Mouse (Mus musculus): ENCODE results near the gene Agk. TPM values are rescaled to one million over a fixed set of nuclear protein-coding genes. Genes with fewer than 3 reads are reported as not detected.

Gene Agk
- polyA plus RNA-seq, 1 experiment from 2014 or later: 9.6 TPM

GRCm38 (mm10) chr6:40402031-40402430 lies 77.1 kb downstream of the Agk start:
- H3K4me1 ChIP-seq (ENCODE audit: insufficient read depth): no peaks in the 10 kb centered on the region
- 78% methylated on average over 2 of the region's 2 CpGs for WGBS (ENCODE audit: insufficient replicate concordance)
- TF ChIP-seq CTCF (IDR thresholded peaks at IDR 0.05; ENCODE audit: low read depth): no peak
- TF ChIP-seq EP300 (IDR thresholded peaks at IDR 0.05; ENCODE audit: low read depth): no peak
- DNase-seq: no peak
- no peaks in the 10 kb centered on the region for H3K9me3 ChIP-seq (ENCODE audit: low read length)
- no peak overlapping the region for H3K9ac ChIP-seq (replicated peaks)
- H3K27ac ChIP-seq (ENCODE audit: low read depth): no peak overlapping the region
- no peak overlapping the region for H3K4me2 ChIP-seq (ENCODE audit: low read depth, low read length)
- ATAC-seq: no peak
- no peaks in the 10 kb centered on the region for H3K27me3 ChIP-seq (ENCODE audit: insufficient read depth, low read length)
- no peak overlapping the region for H3K4me3 ChIP-seq (ENCODE audit: low read depth, low read length)
- H3K36me3 ChIP-seq (replicated peaks; ENCODE audit: insufficient read depth, low read length): peaks cover 36% of the 10 kb centered on the region

GRCm38 (mm10) chr6:40403640-40404285 lies 78.8 kb downstream of the Agk start:
- 76% methylated on average over 4 of the region's 4 CpGs for WGBS (ENCODE audit: insufficient replicate concordance)
- DNase-seq: no peak
- ATAC-seq: no peak
- peaks cover 34% of the 10 kb centered on the region for H3K36me3 ChIP-seq (replicated peaks; ENCODE audit: insufficient read depth, low read length)
- H3K9ac ChIP-seq (replicated peaks): no peak overlapping the region
- H3K4me2 ChIP-seq (ENCODE audit: low read depth, low read length): no peak overlapping the region
- no peak overlapping the region for H3K4me3 ChIP-seq (ENCODE audit: low read depth, low read length)
- TF ChIP-seq EP300 (IDR thresholded peaks at IDR 0.05; ENCODE audit: low read depth): no peak
- TF ChIP-seq CTCF (IDR thresholded peaks at IDR 0.05; ENCODE audit: low read depth): no peak
- H3K27me3 ChIP-seq (ENCODE audit: insufficient read depth, low read length): no peaks in the 10 kb centered on the region
- H3K27ac ChIP-seq (ENCODE audit: low read depth): no peak overlapping the region
- no peaks in the 10 kb centered on the region for H3K4me1 ChIP-seq (ENCODE audit: insufficient read depth)
- H3K9me3 ChIP-seq (ENCODE audit: low read length): no peaks in the 10 kb centered on the region

DNA sequence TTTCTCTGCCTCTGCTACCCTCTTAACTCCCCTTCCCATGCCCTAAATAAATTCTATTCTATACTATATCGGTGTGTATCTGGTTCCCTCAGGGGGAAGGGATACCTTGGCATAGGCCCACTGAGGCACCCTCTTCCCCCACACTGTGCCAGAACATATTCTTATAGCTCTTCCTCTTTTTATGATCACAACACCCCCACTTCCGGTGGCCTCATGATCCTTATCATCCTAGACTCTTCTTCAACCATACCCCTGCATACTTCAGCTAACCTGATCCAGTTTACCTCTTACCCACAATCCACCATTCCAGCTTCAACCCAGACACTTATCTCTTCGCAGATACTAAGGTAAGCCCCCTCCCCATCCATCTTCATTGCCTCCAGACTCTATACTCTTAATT lies 86.1 kb downstream of the Agk start:
- WGBS (ENCODE audit: insufficient replicate concordance): 77% methylated on average over 3 of the region's 3 CpGs

DNA sequence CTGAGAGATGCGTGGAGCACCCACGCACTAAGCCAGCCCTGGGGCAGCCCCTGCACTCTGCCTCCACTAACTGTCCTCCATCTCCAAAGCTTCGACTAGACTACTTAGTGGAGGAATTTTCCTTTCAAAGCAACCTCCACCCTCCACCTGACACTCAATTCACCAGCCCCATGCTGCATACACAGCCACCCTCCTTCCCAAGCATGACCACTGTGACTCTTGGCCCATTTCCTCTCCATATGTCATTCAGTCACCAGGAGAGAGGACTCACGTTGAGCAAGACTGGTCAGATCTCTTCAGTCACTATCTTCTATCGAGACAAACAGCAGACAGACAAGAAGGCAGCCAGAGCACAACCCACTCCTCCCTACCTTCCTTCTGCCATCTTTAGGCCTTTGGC lies 88.1 kb downstream of the Agk start:
- Histone ChIP-seq H3K4me3 (ENCODE audit: low read depth, low read length) (no peak overlapping the region), H3K9ac (replicated peaks) (no peak overlapping the region), H3K9me3 (ENCODE audit: low read length) (no peaks in the 10 kb centered on the region), H3K36me3 (replicated peaks; ENCODE audit: insufficient read depth, low read length) (peaks cover under 1% of the 10 kb centered on the region), H3K27ac (ENCODE audit: low read depth) (no peak overlapping the region), H3K4me2 (ENCODE audit: low read depth, low read length) (no peak overlapping the region), H3K4me1 (ENCODE audit: insufficient read depth) (no peaks in the 10 kb centered on the region), H3K27me3 (ENCODE audit: insufficient read depth, low read length) (no peaks in the 10 kb centered on the region)
- 68% methylated on average over 5 of the region's 5 CpGs for WGBS (ENCODE audit: insufficient replicate concordance)
- DNase-seq: no peak
- no peak for ATAC-seq
- TF ChIP-seq CTCF (IDR thresholded peaks at IDR 0.05; ENCODE audit: low read depth): no peak
- no peak for TF ChIP-seq EP300 (IDR thresholded peaks at IDR 0.05; ENCODE audit: low read depth)

More for the DNA sequence above, 86.1 kb downstream of the Agk start:
- Histone ChIP-seq H3K4me3 (ENCODE audit: low read depth, low read length) (no peak overlapping the region), H3K27me3 (ENCODE audit: insufficient read depth, low read length) (no peaks in the 10 kb centered on the region), H3K9ac (replicated peaks) (no peak overlapping the region), H3K4me1 (ENCODE audit: insufficient read depth) (no peaks in the 10 kb centered on the region), H3K27ac (ENCODE audit: low read depth) (no peak overlapping the region), H3K4me2 (ENCODE audit: low read depth, low read length) (no peak overlapping the region), H3K36me3 (replicated peaks; ENCODE audit: insufficient read depth, low read length) (peaks cover 14% of the 10 kb centered on the region), H3K9me3 (ENCODE audit: low read length) (no peaks in the 10 kb centered on the region)
- TF ChIP-seq EP300 (IDR thresholded peaks at IDR 0.05; ENCODE audit: low read depth) (no peak), CTCF (IDR thresholded peaks at IDR 0.05; ENCODE audit: low read depth) (no peak)
- no peak for DNase-seq
- ATAC-seq: no peak

GRCm38 (mm10) chr6:40413565-40413964 lies 88.6 kb downstream of the Agk start:
- ATAC-seq (no peak), DNase-seq (no peak)
- no peak overlapping the region for H3K27ac ChIP-seq (ENCODE audit: low read depth)
- H3K4me2 ChIP-seq (ENCODE audit: low read depth, low read length): no peak overlapping the region
- TF ChIP-seq EP300 (IDR thresholded peaks at IDR 0.05; ENCODE audit: low read depth): no peak
- TF ChIP-seq CTCF (IDR thresholded peaks at IDR 0.05; ENCODE audit: low read depth): no peak
- no peak overlapping the region for H3K4me3 ChIP-seq (ENCODE audit: low read depth, low read length)
- no peaks in the 10 kb centered on the region for H3K4me1 ChIP-seq (ENCODE audit: insufficient read depth)
- H3K27me3 ChIP-seq (ENCODE audit: insufficient read depth, low read length): no peaks in the 10 kb centered on the region
- H3K36me3 ChIP-seq (replicated peaks; ENCODE audit: insufficient read depth, low read length): no peaks in the 10 kb centered on the region; the same call in 1 of the 2 replicates
- no peaks in the 10 kb centered on the region for H3K9me3 ChIP-seq (ENCODE audit: low read length)
- 86% methylated on average over 3 of the region's 3 CpGs for WGBS (ENCODE audit: insufficient replicate concordance)
- no peak overlapping the region for H3K9ac ChIP-seq (replicated peaks)

GRCm38 (mm10) chr6:40415799-40416198 lies 90.8 kb downstream of the Agk start:
- no peaks in the 10 kb centered on the region for H3K9me3 ChIP-seq (ENCODE audit: low read length)
- H3K4me2 ChIP-seq (ENCODE audit: low read depth, low read length): no peak overlapping the region
- no peak for TF ChIP-seq EP300 (IDR thresholded peaks at IDR 0.05; ENCODE audit: low read depth)
- no peak for TF ChIP-seq CTCF (IDR thresholded peaks at IDR 0.05; ENCODE audit: low read depth)
- ATAC-seq: no peak
- no peaks in the 10 kb centered on the region for H3K27me3 ChIP-seq (ENCODE audit: insufficient read depth, low read length)
- no peak overlapping the region for H3K4me3 ChIP-seq (ENCODE audit: low read depth, low read length)
- no peak overlapping the region for H3K27ac ChIP-seq (ENCODE audit: low read depth)
- no peaks in the 10 kb centered on the region for H3K4me1 ChIP-seq (ENCODE audit: insufficient read depth)
- peaks cover 2% of the 10 kb centered on the region; the same call in 1 of the 2 replicates for H3K36me3 ChIP-seq (replicated peaks; ENCODE audit: insufficient read depth, low read length)
- H3K9ac ChIP-seq (replicated peaks): no peak overlapping the region
- no peak for DNase-seq
- 72% methylated on average over 5 of the region's 5 CpGs for WGBS (ENCODE audit: insufficient replicate concordance)
